Mouse (Mus musculus) heart, adult 18-20 months (tissue): ENCODE results near the gene Gatd1. TPM values are rescaled to one million over a fixed set of nuclear protein-coding genes. Genes with fewer than 3 reads are reported as not detected.

Experiments used
- DNase-seq, 2 experiments: peaks; one replicate each; pipeline ENCODE4 v3.0.0; 2021 to 2022; ENCODE audit warnings: mixed read lengths in 1 of 2
- total RNA-seq, 2 experiments: library from RNA; stranded (reverse); gene quantifications; 2 replicates each; pipeline ENCODE4 v1.2.3; 2021

The Gatd1 gene
- total RNA-seq, 2 experiments from 2014 or later: 11.3 to 12.4 TPM

DNA sequence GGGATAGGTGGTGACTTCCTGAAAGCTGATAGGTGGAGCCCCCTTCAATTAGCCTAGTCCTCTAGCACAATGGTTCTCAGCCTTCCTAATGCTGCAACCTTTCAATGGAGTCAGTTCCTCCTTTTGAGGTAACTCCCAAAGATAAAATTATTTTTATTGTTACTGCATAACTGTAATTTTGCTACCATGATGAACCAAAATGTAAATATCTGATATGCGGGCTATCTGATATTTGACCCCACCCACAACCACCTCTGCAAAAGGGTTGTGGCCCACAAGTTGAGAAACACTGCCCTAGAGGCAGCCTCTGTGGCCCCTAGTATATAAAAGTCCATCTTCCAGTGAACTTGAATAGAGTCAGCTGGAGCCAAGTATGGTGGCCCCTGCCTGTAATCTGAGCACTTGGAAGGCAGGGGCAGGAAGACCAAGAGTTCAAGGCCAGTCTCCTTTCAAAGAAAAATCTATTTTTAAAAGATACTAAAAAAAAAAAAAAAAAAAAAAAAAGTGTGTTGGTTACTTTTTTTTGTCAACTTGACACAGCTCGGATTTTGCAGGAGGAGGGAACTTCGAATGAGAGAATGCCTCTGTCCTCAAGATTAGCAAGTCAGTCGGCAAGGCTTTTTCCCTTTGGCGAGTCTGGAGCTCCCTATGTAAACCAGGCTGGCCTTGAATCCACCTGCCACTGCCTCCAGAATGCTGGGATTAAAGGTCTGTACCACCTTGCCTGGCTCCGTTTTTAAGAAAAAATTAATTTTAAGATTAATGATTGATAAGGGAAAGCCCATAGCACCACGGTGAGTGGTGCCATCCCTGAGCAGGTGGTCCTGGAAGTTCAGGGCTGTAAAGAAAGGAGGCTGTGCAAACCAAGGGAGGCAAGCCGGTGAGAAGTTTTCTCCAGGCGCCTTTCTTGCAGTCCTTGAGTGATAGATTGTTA, 23.3 kb downstream of the Gatd1 start:
- DNase-seq: no peak

DNA sequence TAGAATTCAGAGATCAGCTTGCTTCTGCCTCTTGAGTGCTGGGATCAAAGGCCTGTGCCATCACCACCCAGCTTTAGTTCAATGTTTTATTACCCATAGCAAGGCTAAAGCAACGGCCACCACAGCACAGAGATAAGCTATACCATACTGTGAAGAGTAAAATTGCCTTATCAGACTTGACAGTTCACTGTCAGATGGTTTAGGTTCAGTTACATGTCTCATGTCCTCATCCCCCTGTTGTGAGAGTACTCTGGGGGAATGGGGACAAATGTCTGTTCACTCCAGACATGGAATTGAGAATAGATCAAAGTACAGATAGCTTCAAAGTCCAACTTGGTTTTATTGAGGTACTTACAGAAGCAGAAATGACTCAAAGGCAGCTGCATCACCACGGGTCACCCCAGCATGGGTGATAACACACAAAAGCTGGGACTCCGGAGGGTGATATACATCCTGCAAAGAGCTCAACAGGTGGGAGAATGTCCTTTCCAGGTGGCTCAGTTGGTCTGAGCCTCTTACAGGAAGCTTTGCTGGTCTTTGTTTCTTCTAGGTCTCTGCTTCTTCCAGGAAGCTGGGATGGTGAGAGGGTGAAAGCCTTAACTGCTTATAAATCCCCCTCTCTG, 25.3 kb downstream of the Gatd1 start:
- DNase-seq: no peak

DNA sequence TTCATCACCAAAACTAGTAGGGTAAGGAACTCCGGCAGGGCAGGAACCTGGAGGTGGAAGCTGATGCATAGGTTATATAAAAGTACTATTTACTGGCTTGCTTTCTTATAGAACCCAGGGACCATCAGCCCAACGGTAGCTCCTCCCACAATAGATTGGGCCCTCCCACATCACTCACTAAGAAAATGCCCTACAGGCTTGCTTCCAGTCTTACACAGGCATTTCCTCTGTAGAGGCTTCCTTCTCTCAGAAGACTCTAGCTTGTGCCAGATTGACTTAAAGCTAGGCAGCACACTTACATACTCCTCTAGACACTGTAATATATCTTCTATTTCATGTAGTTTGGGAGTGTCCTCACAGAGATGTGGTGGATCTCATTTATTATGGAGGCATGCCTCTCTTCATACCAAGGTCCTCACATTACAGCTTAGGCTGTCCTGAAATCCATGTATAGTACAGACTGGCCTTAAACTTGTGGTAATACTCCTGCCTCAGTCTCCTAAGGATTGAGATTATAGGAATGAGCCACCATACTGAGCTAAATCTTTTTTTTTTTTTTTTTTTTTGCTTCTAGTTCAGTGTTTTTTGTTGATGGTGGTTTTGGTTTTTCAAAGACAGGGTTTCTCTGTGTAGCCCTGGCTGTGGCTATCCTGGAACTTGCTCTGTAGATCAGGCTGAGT, 26.0 kb downstream of the Gatd1 start:
- no peak for DNase-seq

DNA sequence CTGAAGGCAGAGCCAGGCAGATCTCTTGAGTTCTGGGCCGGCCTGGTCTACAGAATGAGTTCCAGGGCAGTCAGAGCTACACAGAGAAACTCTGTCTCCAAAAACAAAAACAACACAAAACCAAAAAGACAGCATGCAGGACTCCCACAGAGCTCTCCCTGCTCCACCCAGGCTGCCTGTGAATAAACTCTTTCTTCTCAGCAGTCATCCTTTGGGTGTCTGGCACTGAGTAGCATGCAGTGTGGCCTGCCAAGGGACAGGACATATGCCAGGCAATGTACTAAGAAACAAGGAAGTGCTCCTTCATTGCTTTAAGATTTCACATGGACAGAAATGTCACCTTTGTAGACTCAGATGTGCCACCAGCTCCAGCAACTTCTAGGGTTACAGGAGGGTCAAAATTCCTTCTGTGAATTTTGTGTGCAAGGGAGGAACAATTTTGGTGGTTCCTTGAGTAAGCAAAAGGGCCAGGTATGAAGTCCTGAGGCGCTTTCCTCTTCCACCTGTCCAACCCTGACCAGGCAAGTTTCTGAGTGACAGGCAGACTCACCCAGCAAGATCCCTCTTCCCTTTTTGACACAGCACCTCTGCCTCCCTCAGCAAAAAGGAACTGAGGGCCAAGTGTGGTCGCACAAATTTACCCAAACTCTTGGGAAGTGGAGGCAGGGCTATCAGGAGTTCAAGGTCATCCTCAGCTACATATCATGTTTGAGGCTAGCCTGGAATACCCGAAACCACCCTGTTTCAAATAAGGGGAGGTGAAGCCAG, 32.7 kb downstream of the Gatd1 start:
- no peak for DNase-seq

DNA sequence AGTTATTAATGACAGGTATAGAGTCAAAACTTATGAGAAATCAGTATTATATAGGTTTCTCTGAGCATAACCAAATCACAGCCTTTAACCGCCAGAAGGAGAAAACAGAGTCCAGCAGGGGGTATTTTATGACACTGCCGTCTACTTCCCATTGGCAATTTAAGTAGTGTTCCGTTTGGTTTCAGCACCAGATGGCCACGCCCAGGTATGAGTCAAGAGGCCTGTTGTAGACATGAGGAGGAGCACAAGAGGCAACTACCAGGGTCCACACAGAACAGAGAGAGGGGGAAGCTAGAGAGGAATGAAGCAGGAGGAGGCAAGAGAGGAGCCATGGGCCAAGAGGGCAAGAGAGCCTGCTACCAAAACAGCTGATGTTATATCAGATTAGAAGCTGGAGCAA, 34.4 kb downstream of the Gatd1 start:
- DNase-seq: no peak

DNA sequence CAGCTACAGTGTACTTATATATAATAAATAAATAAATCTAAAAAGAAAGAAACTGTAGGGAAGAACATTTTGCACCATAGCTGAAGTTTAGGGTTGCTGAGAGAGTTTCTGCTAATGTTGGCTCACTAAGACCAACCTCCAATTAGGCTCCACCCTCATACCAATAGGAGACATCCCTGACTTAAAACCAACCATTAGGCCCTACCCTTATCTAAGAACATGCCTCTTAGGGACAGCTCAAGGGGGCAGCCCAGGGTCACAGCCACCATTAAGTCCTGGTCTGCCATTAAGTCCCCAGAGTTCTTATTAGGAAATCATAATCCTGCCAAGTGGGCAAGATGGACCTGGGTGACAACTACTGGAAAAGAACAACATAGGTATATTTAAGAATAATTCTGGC, 39.5 kb downstream of the Gatd1 start:
- DNase-seq: no peak

DNA sequence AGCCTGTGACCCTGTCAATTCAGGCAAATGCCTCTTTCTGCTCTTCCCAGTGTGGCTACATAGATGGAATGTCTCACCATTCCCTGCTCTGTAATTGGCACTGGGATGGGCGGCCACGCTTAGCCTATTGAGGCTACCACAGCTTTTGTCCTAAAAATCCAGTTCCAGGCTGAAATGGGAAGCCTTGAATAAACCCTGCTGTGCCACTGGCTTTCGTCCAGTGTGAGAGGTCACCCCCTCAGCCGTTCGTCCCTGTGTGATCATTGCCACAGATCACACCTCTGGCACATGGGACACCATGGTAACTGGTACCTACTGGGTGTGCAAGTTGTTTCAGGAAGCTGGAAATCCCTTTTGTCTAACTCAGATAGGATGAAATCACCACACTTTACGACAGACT, 40.3 kb downstream of the Gatd1 start:
- DNase-seq: no peak

DNA sequence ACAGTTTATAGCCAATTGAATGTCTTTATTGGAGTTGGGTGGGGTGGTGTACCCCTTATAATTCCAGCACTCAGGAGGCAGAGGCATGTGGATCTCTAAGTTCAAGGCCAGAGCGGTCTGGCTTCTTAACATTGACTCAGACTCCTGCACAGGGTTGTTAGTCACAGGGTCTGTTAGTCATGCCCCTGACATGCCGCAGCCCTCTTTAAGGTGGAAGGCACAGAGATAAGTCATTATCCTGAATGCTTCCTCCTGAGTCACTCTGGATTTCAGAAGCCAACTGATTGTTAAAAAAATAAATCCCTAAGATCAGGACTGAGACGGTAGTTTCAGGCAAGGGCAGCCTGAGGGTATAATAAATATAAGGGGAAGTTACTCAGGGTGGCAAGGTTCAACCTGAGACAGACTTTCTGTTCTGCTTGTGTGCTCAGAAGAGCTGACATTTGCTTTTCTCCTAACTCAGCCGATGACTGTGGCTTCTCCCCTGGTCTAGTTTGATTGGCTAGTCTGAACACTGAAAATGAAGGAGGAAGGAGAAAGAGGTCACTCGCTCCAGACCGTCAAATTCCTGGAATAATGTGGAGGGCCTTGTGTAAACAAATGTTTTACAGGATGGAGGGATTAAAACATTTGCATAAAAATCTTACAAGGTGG, 41.9 kb downstream of the Gatd1 start:
- no peak for DNase-seq

DNA sequence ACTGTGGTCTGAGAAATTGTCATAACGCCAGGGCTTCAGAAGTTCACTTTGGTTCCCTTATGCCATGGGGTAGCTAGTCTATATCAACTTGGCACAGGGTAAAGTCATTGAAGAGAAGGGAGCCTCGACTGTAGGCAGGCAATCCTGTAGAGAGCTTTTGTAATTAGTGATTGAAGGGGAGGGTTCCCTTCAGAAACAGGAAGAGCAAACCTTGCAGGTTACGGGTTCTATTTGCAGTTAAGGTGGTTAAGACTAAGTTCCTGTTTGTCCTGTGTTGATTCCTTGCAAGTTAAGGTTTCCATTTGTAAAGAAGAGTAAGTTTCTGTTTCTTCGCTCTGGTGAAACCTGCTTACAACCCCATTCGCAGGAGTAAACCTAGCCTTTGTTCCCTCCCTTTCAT, 44.0 kb downstream of the Gatd1 start:
- DNase-seq: no peak

DNA sequence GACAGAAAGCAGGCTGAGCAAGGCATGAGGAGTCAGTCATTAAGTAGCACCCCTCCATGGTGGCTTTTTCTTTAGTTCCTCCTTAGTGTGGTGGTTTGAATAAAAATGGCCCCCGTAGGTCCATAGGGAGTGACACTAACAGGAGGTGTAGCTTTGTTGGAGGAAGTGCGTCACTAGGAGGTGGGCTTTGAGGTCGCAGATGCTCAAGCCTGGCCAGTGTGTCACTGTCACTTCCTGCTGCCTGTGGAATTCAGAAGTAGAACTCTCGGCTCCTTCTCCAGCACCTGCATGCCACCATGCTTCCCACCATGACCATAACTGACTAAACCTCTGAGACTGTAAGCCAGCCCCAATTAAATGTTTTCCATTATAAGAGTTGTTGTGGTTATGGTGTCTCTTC, 46.6 kb downstream of the Gatd1 start:
- no peak for DNase-seq

DNA sequence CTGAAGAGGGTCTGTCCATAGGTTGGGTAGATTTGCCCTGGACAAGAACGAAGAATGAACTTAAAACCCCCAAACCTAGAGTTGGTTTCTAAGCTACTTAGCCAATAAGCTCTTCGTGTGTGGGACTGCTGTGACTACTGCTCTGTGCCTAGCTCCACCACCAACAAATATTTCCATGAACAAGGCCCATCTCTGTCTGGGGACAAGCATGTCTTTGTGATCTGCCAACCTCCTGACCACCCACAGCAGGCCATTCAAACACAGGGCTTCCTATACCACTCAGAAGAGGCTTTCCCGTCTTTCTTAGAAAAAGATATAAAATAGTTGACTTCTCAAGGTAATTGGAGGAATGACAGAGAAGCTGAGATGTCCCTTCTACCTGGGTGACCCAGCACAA, 48.9 kb downstream of the Gatd1 start:
- no peak for DNase-seq

DNA sequence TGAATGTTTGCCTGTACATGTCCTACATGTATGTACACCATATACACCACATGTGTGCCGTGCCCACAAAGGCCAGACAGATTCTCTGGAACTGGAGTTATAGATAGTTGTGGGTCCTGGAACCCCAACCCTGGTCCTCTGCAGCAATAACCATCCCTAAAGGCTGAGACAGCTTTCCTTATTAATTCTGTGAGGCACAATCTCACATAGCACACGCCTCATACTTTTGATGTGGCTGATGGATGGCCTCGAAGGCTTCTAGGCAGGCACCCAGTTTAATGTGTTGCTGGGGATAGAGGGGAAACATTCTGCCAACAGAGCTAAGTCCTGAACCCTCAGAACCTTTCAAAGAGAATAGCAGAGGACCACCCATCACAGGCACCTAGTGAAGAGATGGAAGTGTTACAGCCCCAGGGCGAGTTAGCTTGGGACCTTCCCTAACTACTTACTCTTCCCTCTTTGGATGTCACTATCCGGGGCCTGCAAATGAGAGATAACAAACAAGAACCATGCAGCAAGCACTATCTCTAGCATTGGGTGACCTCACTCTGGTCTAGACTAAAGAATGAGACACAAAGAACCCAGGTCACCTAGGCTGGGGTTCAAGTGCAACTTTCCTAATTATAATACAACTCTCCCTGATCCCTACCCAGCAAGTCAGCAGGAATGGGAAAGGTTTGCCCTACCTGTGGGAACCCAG, 49.4 kb downstream of the Gatd1 start:
- no peak for DNase-seq

DNA sequence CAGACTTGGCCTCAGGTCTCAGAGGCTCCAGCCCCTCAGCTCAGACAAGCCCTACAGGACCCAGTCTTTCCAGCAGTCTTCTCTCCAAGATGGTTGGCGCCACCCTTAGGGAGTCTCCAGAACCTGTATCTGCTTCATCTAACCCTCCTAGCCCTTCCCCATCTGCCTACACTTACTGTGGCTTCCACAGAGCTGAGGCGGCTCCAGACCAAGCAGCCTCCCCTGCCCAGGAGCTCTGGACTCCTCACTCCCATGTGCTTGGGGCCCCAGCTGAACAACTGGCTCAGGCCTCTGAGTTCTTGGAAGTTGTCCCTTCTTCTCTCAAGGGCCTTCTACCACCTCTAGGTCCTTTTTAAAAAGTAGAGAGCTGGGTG, 50.2 kb downstream of the Gatd1 start:
- DNase-seq: no peak

DNA sequence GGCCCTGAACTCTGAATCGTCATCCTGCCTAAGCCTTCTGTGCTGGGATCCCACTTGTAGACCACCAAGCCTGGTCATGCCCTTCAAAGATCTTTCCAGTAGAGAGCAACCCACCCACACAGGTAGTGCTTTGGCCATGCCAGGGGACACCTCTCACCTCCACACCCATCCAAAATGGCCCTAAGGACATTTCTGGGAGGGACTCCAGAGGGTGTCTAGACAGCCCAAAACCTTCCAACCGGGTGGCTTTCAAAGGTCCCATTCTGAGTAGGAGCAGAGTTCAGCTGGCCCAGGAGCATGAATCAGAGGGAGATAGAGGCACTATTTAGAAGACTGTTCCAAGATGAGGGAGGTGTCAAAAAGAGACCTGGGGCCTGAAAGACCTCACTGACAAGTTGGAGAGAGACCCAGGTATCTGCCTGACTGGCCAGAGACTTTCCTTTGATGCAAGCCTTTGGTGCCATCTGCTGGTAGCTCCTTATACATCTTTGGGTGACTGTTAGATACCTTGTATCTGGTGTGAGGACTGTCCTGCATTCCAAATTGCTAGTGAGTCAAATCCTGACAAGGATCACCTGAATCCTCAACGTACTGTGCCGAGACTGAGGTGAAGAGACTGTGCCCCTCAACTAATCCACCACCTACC, 50.7 kb downstream of the Gatd1 start:
- DNase-seq: peak; percentile 66 to 80

DNA sequence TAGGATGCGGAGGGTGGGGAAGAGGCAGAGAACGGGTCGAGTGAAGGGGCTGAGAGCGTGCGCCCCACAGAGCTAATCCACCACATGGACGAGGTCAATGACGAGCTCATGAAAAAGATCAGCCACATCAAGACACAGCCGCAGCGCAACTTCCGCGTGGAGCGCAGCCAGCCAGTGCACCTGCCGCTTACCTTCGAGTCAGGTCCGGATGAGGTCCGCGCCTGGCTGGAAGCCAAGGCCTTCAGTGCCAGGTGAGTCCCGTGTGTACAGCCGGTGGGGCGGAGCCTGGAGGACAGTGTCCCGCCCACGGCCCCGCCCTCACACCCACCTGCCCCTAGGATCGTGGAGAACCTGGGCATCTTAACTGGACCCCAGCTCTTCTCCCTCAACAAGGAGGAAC, 52.4 kb downstream of the Gatd1 start:
- DNase-seq: no peak

Other genes with a start within 250 kb of the Gatd1 start
- gene Rnh1, start 241.3 kb downstream of the Gatd1 start, total RNA-seq: 10 to 100 TPM; 71.5 to 77.6 TPM
- gene Hras, start 220.1 kb downstream of the Gatd1 start, total RNA-seq: 100 to 1,000 TPM in 1 of 2 experiments, 10 to 100 TPM in 1; 91.4 to 103 TPM
- gene Lrrc56, start 220.0 kb downstream of the Gatd1 start, total RNA-seq: 1 to 10 TPM; 2.0 to 3.4 TPM
- gene Lmntd2, start 200.1 kb downstream of the Gatd1 start, total RNA-seq: not detected
- under 1 TPM; 0.57 to 0.87 TPM for gene Rassf7, start 198.3 kb downstream of the Gatd1 start, total RNA-seq
- 10 to 100 TPM; 33.7 to 34.8 TPM for gene Phrf1, start 185.4 kb downstream of the Gatd1 start, total RNA-seq
- gene Irf7, start 147.7 kb downstream of the Gatd1 start, total RNA-seq: 1 to 10 TPM; 2.3 to 3.1 TPM
- not detected for gene Cdhr5, start 137.3 kb downstream of the Gatd1 start, total RNA-seq
- gene Sct, start 135.0 kb downstream of the Gatd1 start, total RNA-seq: not detected
- gene Drd4, start 122.1 kb downstream of the Gatd1 start, total RNA-seq: not detected
- gene Deaf1, start 86.4 kb downstream of the Gatd1 start, total RNA-seq: 10 to 100 TPM; 11.7 to 12.6 TPM
- gene Tmem80, start 86.4 kb downstream of the Gatd1 start, total RNA-seq: 10 to 100 TPM; 14.6 to 15.7 TPM
- gene Eps8l2, start 75.3 kb downstream of the Gatd1 start, total RNA-seq: 1 to 10 TPM; 1.7 to 3.0 TPM
- 100 to 1,000 TPM; 106 to 141 TPM for gene Taldo1, start 21.9 kb downstream of the Gatd1 start, total RNA-seq
- 1 to 10 TPM in 1 of 2 experiments, under 1 TPM in 1; 0.80 to 1.3 TPM for gene Cend1, start 15.4 kb upstream of the Gatd1 start, total RNA-seq
- 10 to 100 TPM; 45.6 to 59.1 TPM for gene Slc25a22, start 23.8 kb upstream of the Gatd1 start, total RNA-seq
- gene Pidd1, start 29.9 kb upstream of the Gatd1 start, total RNA-seq: under 1 TPM; 0.21 to 0.42 TPM
- gene Rplp2, start 33.2 kb upstream of the Gatd1 start, total RNA-seq: 1,000 to 10,000 TPM in 1 of 2 experiments, 100 to 1,000 TPM in 1; 998 to 1,000 TPM
- gene Pnpla2, start 41.1 kb upstream of the Gatd1 start, total RNA-seq: 100 to 1,000 TPM; 387 to 566 TPM
- gene Cracr2b, start 47.0 kb upstream of the Gatd1 start, total RNA-seq: 10 to 100 TPM; 22.5 to 23.3 TPM
- gene Cd151, start 53.3 kb upstream of the Gatd1 start, total RNA-seq: 100 to 1,000 TPM; 320 to 330 TPM
- 10 to 100 TPM; 82.3 to 97.7 TPM for gene Polr2l, start 61.0 kb upstream of the Gatd1 start, total RNA-seq
- gene Tspan4, start 61.1 kb upstream of the Gatd1 start, total RNA-seq: 10 to 100 TPM; 18.9 to 22.9 TPM
- gene Chid1, start 125.7 kb upstream of the Gatd1 start, total RNA-seq: 10 to 100 TPM; 48.2 to 50.9 TPM
- 10 to 100 TPM; 60.7 to 60.8 TPM for gene Ap2a2, start 148.0 kb upstream of the Gatd1 start, total RNA-seq
- gene Muc6, start 241.2 kb upstream of the Gatd1 start, total RNA-seq: not detected